Mouse (Mus musculus): ENCODE data around the gene Bmp6.

GRCm38 (mm10) chr13:38503137-38503849, 158.4 kb downstream of the Bmp6 start:
- TF ChIP-seq POLR2A (IDR thresholded peaks at IDR 0.05; ENCODE audit: borderline replicate concordance, control insufficient read depth, low read depth, low read length) = peak; percentile 11; the same call in 1 of the 2 replicates
- no peak for TF ChIP-seq CTCF (IDR thresholded peaks at IDR 0.05; ENCODE audit: control insufficient read depth, insufficient read depth, low read length)
